Mouse (Mus musculus) testis, adult 2 months (tissue): ENCODE results near the gene Ccdc159.

Experiments used
- CTCF ChIP-seq: fragments of 200-500 bp; IDR thresholded peaks from 2 replicates; pipeline ENCODE4 v1.5.1; 2012; ENCODE audit warnings: low read depth, mild to moderate bottlenecking, inconsistent platforms, low read length, moderate library complexity; ENCODE audit not compliant: control insufficient read depth, insufficient read depth, insufficient replicate concordance
- POLR2A ChIP-seq: fragments of 200-500 bp; IDR thresholded peaks from 2 replicates; pipeline ENCODE4 v1.6.1; 2012; ENCODE audit warnings: low read depth, mild to moderate bottlenecking, inconsistent platforms, low read length, moderate library complexity; ENCODE audit not compliant: control insufficient read depth

GRCm38 (mm10) chr9:21959244-21959643 lies 32.0 kb downstream of the Ccdc159 start:
- no peak for TF ChIP-seq CTCF
- no peak for TF ChIP-seq POLR2A
